Mouse (Mus musculus) bone marrow, adult 2 months (tissue): ENCODE data around the gene Tex21.

Source experiments
- CTCF ChIP-seq: fragments of 200-500 bp; IDR thresholded peaks from 2 replicates; pipeline ENCODE4 v1.5.1; 2011; ENCODE audit warnings: low read length, control low read depth; ENCODE audit not compliant: control insufficient read depth, insufficient read depth
- POLR2A ChIP-seq: fragments of 200-500 bp; IDR thresholded peaks from 2 replicates; pipeline ENCODE4 v1.6.1; 2011; ENCODE audit warnings: low read depth, mild to moderate bottlenecking, control low read depth, low read length, borderline replicate concordance; ENCODE audit not compliant: control insufficient read depth

DNA sequence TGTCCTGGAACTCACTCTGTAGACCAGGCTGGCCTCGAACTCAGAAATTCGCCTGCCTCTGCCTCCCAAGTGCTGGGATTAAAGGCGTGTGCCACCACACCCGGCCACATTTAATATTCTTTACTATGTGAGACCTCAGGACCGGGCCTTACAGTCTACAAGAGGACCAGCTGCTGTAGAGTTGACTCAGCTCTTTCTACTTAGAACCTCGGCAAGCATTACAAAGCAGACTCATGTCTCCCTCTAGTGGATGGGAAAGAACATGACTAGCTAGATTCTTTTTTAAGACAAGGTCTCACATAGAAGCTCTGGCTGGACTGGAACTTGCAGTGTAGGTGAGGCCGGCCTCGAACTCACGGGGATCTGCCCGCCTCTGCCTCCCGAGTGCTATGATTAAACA lies 55.6 kb downstream of the Tex21 start:
- peak; percentile 31; the same call in 1 of the 2 replicates for TF ChIP-seq CTCF
- TF ChIP-seq POLR2A: no peak
